Mouse (Mus musculus): ENCODE measurements around the gene Etv4. TPM values are rescaled to one million over a fixed set of nuclear protein-coding genes. Genes with fewer than 3 reads are reported as not detected.

Gene Etv4
- polyA plus RNA-seq, 1 experiment from 2014 or later: 0.13 TPM

DNA sequence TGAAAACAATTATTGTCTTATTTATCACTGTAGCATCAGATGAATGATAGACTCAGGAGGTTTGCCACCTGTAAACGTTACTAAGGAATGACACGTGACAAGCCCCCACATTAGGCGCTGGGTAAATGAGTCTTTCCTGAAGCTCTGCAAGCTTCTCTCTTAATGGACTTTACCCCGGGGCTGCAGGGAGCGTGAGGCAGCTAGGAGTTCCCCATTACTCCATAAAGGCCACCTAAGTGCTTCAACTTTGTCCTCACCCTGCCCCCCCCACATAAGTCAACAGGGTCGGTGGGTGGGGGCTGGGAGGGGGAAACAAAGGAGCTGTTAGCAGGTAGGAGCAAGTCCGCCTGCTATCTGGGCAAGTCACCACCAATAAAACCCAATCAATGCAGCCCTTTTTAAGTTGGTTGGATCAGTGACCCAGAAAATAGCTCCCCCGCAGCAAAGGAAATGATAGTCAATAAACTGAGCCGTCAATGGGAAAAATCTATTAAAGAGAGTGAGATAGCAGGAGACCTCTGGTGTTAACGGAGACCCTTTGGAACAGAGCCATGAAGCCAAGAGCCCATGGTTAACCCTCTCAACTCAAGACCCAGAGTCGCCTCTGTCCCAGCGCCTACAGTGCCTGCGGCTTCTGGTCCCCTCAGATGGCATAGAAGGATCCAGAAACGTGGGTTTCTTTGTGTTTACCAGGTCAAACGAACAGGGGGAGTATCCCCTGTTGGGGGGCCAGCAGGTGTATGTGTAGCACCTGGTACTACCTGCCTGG lies 24.1 kb upstream of the Etv4 start:
- H3K9me3 ChIP-seq (replicated peaks): no peaks in the 10 kb centered on the region
- H3K4me3 ChIP-seq (replicated peaks): no peak overlapping the region
- H3K27me3 ChIP-seq: peaks cover 41% of the 10 kb centered on the region
- no peaks in the 10 kb centered on the region for H3K36me3 ChIP-seq (replicated peaks)
- H3K4me1 ChIP-seq (replicated peaks): no peaks in the 10 kb centered on the region
- H3K9ac ChIP-seq: no peak overlapping the region
- no peak for ATAC-seq (ENCODE audit: insufficient read depth)
- 33% methylated on average over 15 of the region's 15 CpGs for WGBS (ENCODE audit: insufficient replicate concordance)
- no peak overlapping the region for H3K27ac ChIP-seq (replicated peaks)
- no peak overlapping the region for H3K4me2 ChIP-seq

DNA sequence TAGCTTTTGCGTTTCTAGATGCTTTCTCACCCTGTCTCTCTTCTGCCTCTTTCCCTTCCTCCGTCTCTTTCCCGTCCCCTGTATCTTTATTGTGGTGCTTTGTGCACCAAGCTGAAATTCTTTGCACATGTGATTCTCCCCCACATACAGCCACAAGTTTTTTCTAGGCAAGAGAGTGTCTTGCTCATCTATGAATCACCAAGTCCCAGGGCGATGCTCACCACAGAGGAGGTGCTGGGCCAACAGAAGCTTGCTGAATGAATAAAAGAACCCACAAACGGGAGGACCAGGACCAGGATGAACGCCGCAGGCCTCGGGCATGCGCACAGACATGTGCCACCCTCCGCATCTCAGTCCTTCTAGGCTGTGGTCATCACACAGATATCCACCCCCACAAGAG lies 22.1 kb upstream of the Etv4 start:
- H3K4me1 ChIP-seq (replicated peaks): no peaks in the 10 kb centered on the region
- H3K9me3 ChIP-seq (replicated peaks): no peaks in the 10 kb centered on the region
- no peak overlapping the region for H3K4me3 ChIP-seq (replicated peaks)
- no peak overlapping the region for H3K27ac ChIP-seq (replicated peaks)
- no peaks in the 10 kb centered on the region for H3K36me3 ChIP-seq (replicated peaks)
- 63% methylated on average over 10 of the region's 10 CpGs for WGBS (ENCODE audit: insufficient replicate concordance)
- no peak overlapping the region for H3K4me2 ChIP-seq
- peaks cover 38% of the 10 kb centered on the region for H3K27me3 ChIP-seq
- ATAC-seq (ENCODE audit: insufficient read depth): no peak
- H3K9ac ChIP-seq: no peak overlapping the region

DNA sequence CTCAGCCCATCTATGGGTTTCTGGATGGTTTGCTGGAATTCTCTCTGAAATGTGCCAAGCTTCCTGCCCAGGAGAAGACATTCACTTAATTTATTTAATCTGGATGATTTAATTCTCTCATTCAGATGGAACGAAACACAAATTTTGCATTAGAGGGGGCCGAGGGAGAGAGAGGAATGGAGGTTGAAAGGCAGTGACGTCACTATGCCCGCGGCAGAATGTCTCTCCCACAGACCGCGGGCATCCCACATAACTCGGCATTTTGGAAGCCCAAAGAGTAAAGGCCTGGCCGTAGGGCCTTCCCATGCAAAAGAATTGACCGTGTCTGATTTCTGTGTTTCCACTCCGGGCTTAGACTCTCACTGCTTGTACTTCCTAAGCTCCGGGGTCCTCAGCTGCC lies 21.6 kb upstream of the Etv4 start:
- Histone ChIP-seq H3K9ac (no peak overlapping the region), H3K4me2 (no peak overlapping the region), H3K27me3 (peaks cover 43% of the 10 kb centered on the region), H3K4me3 (replicated peaks) (no peak overlapping the region), H3K9me3 (replicated peaks) (no peaks in the 10 kb centered on the region), H3K4me1 (replicated peaks) (no peaks in the 10 kb centered on the region), H3K36me3 (replicated peaks) (no peaks in the 10 kb centered on the region), H3K27ac (replicated peaks) (no peak overlapping the region)
- no peak for ATAC-seq (ENCODE audit: insufficient read depth)
- 51% methylated on average over 12 of the region's 12 CpGs for WGBS (ENCODE audit: insufficient replicate concordance)

DNA sequence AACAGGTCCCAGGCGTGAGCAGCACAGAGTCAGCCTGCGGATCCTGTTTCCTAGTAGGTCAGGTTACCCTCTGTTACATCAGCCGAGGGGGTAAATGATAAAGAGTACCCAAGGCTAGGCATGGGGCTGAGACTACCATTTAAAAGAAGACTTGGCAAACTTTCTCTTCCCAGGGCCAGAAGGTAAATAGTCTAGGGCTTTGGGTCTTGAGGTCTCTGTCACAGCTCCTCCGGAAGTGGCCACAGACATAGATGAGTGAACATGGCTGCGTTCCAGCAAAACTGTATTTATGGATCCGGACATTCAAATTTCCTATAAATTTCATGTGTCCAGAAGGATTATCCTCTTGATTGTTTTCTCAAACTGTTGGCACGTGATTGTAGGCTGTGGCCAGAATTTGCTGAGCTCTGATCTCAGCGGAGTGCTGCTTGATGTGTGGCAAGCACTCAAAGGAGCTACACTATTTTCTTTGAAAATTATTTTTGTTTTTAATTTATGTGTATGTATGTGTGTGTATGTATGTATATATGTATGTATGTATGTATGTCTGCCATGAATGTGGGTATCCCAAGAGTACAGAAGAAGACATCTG lies 20.0 kb upstream of the Etv4 start:
- 66% methylated on average over 8 of the region's 8 CpGs for WGBS (ENCODE audit: insufficient replicate concordance)

GRCm38 (mm10) chr11:101801386-101801785 lies 16.2 kb upstream of the Etv4 start:
- H3K9ac ChIP-seq: no peak overlapping the region
- no peaks in the 10 kb centered on the region for H3K9me3 ChIP-seq (replicated peaks)
- H3K4me2 ChIP-seq: no peak overlapping the region
- 21% methylated on average over 5 of the region's 5 CpGs for WGBS (ENCODE audit: insufficient replicate concordance)
- H3K4me3 ChIP-seq (replicated peaks): no peak overlapping the region
- peaks cover 16% of the 10 kb centered on the region for H3K27me3 ChIP-seq
- H3K27ac ChIP-seq (replicated peaks): no peak overlapping the region
- no peaks in the 10 kb centered on the region for H3K4me1 ChIP-seq (replicated peaks)
- H3K36me3 ChIP-seq (replicated peaks): no peaks in the 10 kb centered on the region
- no peak for ATAC-seq (ENCODE audit: insufficient read depth)

More for the DNA sequence above, 20.0 kb upstream of the Etv4 start:
- Histone ChIP-seq H3K4me2 (no peak overlapping the region), H3K4me3 (replicated peaks) (no peak overlapping the region), H3K9ac (no peak overlapping the region), H3K9me3 (replicated peaks) (no peaks in the 10 kb centered on the region), H3K36me3 (replicated peaks) (no peaks in the 10 kb centered on the region), H3K27ac (replicated peaks) (no peak overlapping the region), H3K27me3 (peaks cover 41% of the 10 kb centered on the region), H3K4me1 (replicated peaks) (no peaks in the 10 kb centered on the region)
- ATAC-seq (ENCODE audit: insufficient read depth): no peak

GRCm38 (mm10) chr11:101798083-101798482 lies 12.9 kb upstream of the Etv4 start:
- Histone ChIP-seq H3K27ac (replicated peaks) (no peak overlapping the region), H3K9ac (no peak overlapping the region), H3K4me3 (replicated peaks) (no peak overlapping the region), H3K36me3 (replicated peaks) (no peaks in the 10 kb centered on the region), H3K27me3 (peaks cover 16% of the 10 kb centered on the region), H3K4me2 (no peak overlapping the region), H3K9me3 (replicated peaks) (no peaks in the 10 kb centered on the region), H3K4me1 (replicated peaks) (no peaks in the 10 kb centered on the region)
- ATAC-seq (ENCODE audit: insufficient read depth): no peak
- WGBS (ENCODE audit: insufficient replicate concordance): 29% methylated on average over 8 of the region's 8 CpGs

DNA sequence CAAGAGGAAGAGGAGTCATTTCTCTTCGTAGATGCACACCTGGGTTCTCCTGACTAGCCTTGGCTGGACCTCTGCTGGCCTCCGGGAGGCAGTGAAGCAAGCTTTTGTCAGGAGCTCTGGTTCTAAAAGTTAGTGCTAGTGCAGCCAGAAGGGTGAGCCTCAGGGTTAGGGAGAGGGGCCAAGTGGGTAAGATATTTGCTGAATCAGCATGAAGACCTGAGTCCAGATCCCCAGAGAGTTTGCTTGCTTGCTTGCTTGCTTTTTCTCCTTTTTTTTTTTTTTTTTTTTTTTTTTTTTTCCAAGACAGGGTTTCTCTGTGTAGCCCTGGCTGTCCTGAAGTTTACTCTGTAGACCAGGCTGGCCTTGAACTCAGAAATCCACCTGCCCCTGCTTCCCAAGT lies 12.2 kb upstream of the Etv4 start:
- WGBS (ENCODE audit: insufficient replicate concordance): 63% methylated on average over 2 of the region's 2 CpGs
- no peak overlapping the region for H3K4me2 ChIP-seq
- H3K27me3 ChIP-seq: peaks cover 11% of the 10 kb centered on the region
- ATAC-seq (ENCODE audit: insufficient read depth): no peak
- no peak overlapping the region for H3K9ac ChIP-seq
- no peaks in the 10 kb centered on the region for H3K4me1 ChIP-seq (replicated peaks)
- no peaks in the 10 kb centered on the region for H3K9me3 ChIP-seq (replicated peaks)
- no peak overlapping the region for H3K4me3 ChIP-seq (replicated peaks)
- H3K27ac ChIP-seq (replicated peaks): no peak overlapping the region
- H3K36me3 ChIP-seq (replicated peaks): no peaks in the 10 kb centered on the region

GRCm38 (mm10) chr11:101790811-101791526 lies 5.8 kb upstream of the Etv4 start:
- H3K27ac ChIP-seq (replicated peaks): no peak overlapping the region
- WGBS (ENCODE audit: insufficient replicate concordance): 34% methylated on average over 19 of the region's 19 CpGs
- no peak for ATAC-seq (ENCODE audit: insufficient read depth)
- peaks cover 38% of the 10 kb centered on the region for H3K27me3 ChIP-seq
- H3K4me1 ChIP-seq (replicated peaks): 0 out of 2 replicates have a peak, but pooled peaks cover 3% of the 10 kb centered on the region
- H3K4me2 ChIP-seq: no peak overlapping the region
- H3K9me3 ChIP-seq (replicated peaks): no peaks in the 10 kb centered on the region
- H3K36me3 ChIP-seq (replicated peaks): no peaks in the 10 kb centered on the region
- H3K9ac ChIP-seq: no peak overlapping the region
- H3K4me3 ChIP-seq (replicated peaks): no peak overlapping the region

GRCm38 (mm10) chr11:101787432-101787831 lies 2.3 kb upstream of the Etv4 start:
- H3K4me2 ChIP-seq: no peak overlapping the region
- no peaks in the 10 kb centered on the region for H3K9me3 ChIP-seq (replicated peaks)
- no peak overlapping the region for H3K4me3 ChIP-seq (replicated peaks)
- no peaks in the 10 kb centered on the region for H3K36me3 ChIP-seq (replicated peaks)
- peaks cover 19% of the 10 kb centered on the region for H3K4me1 ChIP-seq (replicated peaks)
- H3K9ac ChIP-seq: no peak overlapping the region
- no peak for ATAC-seq (ENCODE audit: insufficient read depth)
- H3K27ac ChIP-seq (replicated peaks): no peak overlapping the region
- 68% methylated on average over 1 of the region's 1 CpGs for WGBS (ENCODE audit: insufficient replicate concordance)
- H3K27me3 ChIP-seq: peaks cover 74% of the 10 kb centered on the region

DNA sequence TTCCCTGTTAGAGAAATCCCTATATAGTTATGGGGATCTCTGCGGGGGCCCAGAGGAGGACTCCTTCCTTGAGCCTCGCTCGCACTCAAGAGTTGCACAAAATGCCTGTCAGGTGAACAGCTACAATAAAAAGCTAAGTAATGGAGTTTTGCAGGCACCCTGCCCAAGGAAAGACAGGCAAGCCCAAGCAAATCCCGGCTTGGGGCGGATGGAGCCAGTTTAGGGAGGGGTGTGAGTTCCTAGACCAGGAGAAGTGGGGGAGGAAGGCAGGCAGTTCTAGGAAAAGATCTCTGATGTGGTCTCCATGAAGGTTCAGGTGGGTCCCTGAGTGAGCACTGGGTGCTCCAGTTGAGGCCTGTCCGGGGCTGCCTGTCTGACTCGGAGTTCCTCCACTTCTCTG lies 1.5 kb upstream of the Etv4 start:
- H3K27ac ChIP-seq (replicated peaks): no peak overlapping the region
- peaks cover 82% of the 10 kb centered on the region for H3K27me3 ChIP-seq
- H3K9ac ChIP-seq: no peak overlapping the region
- no peaks in the 10 kb centered on the region for H3K36me3 ChIP-seq (replicated peaks)
- no peak for ATAC-seq (ENCODE audit: insufficient read depth)
- WGBS (ENCODE audit: insufficient replicate concordance): 53% methylated on average over 7 of the region's 7 CpGs
- peaks cover 19% of the 10 kb centered on the region for H3K4me1 ChIP-seq (replicated peaks)
- no peaks in the 10 kb centered on the region for H3K9me3 ChIP-seq (replicated peaks)
- H3K4me3 ChIP-seq (replicated peaks): no peak overlapping the region
- H3K4me2 ChIP-seq: no peak overlapping the region

DNA sequence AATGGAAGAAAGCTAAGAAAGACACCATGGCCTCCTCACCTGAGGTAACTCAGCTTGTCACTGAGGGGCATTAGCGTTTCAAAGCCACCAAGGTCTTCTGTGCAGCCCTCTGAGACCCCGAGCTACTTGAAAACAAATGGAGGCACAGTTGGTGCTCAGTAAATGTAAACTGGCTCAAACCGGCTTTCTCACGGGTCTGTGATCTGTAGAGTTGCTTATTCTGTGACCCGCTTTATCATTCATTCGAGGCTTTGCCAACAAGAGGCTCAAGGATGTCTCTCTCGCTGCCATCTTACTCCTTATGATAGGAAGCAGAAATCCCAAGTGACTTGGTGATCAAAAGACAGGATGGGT lies 658 bp upstream of the Etv4 start:
- Histone ChIP-seq H3K9me3 (replicated peaks) (no peaks in the 10 kb centered on the region), H3K4me1 (replicated peaks) (peaks cover 19% of the 10 kb centered on the region), H3K36me3 (replicated peaks) (no peaks in the 10 kb centered on the region), H3K27me3 (peaks cover 90% of the 10 kb centered on the region), H3K9ac (no peak overlapping the region), H3K27ac (replicated peaks) (no peak overlapping the region), H3K4me3 (replicated peaks) (peak overlapping the region; percentile 51), H3K4me2 (peak overlapping the region; percentile 72)
- WGBS (ENCODE audit: insufficient replicate concordance): 7% methylated on average over 7 of the region's 7 CpGs
- ATAC-seq (ENCODE audit: insufficient read depth): no peak
